Mouse (Mus musculus) olfactory bulb, adult 2 months (tissue): ENCODE data around the gene Hyal1.

Experiments used
- CTCF ChIP-seq: fragments of 200-500 bp; IDR thresholded peaks from 2 replicates; pipeline ENCODE4 v1.5.1; 2012; ENCODE audit warnings: low read depth, mild to moderate bottlenecking, low read length, moderate library complexity; ENCODE audit not compliant: insufficient read depth
- POLR2A ChIP-seq: fragments of 200-500 bp; IDR thresholded peaks from 2 replicates; pipeline ENCODE4 v1.6.1; 2012; ENCODE audit warnings: mild to moderate bottlenecking, low read depth, low read length, moderate library complexity; ENCODE audit not compliant: insufficient read depth

DNA sequence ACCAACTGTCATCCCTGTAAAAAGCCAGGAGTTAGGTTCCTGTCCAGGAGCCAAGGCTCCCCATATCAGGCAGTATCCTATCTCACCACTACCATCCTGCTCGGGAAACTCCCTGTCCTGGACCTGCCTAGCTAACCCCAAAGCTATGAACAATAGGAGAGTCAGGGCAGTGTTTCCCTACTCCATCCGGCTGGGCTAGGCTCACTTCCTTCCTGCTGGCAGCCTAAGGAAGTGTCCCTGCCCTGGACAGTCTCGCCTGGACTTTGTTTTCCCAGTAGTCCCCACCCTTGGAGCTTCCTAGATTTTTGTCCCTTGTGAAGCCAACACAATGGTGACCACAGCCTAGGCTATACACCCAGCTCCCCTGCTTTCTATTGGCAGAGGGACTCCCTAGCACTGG is 9.9 kb upstream of the Hyal1 start:
- TF ChIP-seq POLR2A (no peak), CTCF (no peak)
